Mouse (Mus musculus): Measurements from ENCODE around the gene Pacs2. TPM values are rescaled to one million over a fixed set of nuclear protein-coding genes. Genes with fewer than 3 reads are reported as not detected.
A peak's percentile ranks its signal among the peaks of the same experiment; 100 is the strongest.

The Pacs2 gene
- polyA plus RNA-seq, 1 experiment from 2014 or later = 30.5 TPM

DNA sequence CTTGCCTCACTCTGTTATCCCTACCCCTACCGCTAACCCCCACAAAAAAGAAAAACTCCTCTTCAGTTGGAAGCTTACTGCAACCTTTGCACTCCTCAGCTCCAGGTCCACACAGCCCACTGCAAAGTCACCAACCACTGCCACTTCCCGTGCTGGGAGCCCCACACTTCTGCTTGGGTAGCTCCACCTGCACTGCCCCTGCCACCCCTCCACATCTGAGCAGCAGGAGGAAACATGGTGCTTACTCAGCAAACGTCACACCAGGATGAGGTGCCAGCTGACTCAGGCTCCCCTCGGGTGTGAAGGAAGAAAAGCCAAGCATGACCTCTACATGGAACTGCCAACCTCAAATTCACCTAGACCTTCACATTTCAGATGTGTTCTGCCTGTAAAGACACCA is 20.2 kb upstream of the Pacs2 start:
- H3K36me3 ChIP-seq = peaks cover 30% of the 10 kb centered on the region
- no peak overlapping the region for H3K4me2 ChIP-seq (replicated peaks)
- no peak overlapping the region for H3K4me3 ChIP-seq
- WGBS = 90% methylated on average over 4 of the region's 4 CpGs
- H3K9ac ChIP-seq = no peak overlapping the region
- no peaks in the 10 kb centered on the region for H3K9me3 ChIP-seq
- ATAC-seq (ENCODE audit: low FRiP score, low read depth) = no peak
- H3K27me3 ChIP-seq (replicated peaks) = no peaks in the 10 kb centered on the region
- H3K4me1 ChIP-seq = peaks cover 13% of the 10 kb centered on the region
- H3K27ac ChIP-seq = no peak overlapping the region

DNA sequence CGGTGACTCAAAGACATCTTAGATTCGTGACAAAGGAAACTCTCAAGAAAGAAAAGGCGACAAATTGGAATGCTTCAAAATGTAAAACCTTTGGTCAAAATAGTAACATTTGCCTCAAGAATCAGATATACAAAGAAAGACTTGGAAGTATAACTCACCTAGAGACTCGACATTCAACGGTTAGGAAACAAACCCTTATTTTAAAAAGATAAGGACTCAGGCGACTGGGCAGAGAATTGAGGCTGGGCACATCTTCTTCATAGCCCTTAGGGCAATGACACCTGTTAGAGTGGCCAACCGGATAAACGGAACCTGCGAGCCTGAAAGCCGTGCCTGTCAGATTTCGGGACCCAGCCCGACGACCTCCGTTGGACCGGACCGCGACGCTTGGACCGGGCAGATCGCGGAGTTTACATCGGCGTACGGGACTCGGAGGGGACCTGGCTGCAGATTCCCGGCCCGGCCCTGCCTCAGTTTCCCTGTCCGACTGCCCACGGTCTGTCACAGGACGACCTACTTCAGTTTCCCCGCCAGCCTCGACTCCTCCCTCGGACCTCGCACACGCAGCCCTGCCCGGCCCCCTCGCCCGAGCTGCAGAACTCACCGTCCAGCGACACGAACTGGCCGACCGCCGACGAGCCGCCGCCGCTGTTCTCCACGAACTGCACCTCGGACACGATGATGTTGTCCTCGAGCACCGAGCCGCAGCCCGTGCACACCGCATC is 14.6 kb upstream of the Pacs2 start:
- Histone ChIP-seq H3K36me3 (0 out of 2 replicates have a peak, but pooled peaks cover 6% of the 10 kb centered on the region), H3K27ac (peak overlapping the region; percentile 79), H3K27me3 (replicated peaks) (no peaks in the 10 kb centered on the region), H3K9ac (peak overlapping the region; percentile 91), H3K4me2 (replicated peaks) (peak overlapping the region; percentile 91), H3K9me3 (no peaks in the 10 kb centered on the region), H3K4me3 (peak overlapping the region; percentile 85), H3K4me1 (peaks cover 26% of the 10 kb centered on the region)
- ATAC-seq (ENCODE audit: low FRiP score, low read depth) = no peak
- WGBS = 1% methylated on average over 56 of the region's 56 CpGs

DNA sequence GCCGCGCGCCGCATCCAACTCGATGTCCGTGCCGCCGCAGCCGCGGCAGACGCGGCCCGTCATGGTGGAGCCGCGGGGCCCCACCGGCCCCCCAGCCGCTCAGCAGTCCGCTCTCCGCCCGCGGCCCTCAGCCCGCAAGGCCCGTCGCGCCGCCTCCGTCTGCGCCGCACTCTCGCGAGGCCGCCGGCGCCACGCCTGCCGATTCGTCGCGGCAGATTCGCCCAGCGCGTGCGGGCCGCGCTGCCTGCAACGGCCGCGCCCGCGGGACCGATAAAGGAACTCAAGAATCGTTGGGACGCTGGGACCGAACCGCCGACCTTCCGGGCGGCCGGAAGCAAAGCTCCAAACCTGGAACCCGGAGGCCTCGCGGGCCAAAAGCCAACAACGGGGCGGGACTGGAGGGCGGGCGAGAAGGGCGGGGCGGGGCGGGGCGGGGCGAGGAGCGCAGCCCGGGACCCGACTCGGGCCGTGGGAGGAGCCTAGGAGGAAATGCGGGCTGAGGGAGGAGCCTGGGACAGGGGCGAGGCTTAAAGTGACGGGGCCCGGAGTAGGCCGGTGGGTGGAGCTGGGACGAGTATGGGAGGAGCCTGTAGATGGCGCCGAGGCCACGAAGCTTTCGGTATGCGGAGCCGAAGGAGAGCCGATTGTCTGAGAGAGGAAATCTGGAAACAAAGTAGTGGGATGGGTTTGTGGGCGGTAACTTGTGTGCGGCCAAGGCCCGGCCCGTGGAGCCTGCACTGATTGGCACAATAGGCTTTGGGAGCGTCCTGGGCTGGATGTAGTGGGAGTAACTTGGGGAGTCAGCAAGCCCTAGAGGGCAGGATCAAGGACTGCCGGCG is 13.8 kb upstream of the Pacs2 start, which contains the start of gene Brf1:
Gene Brf1 (minus strand): TSS at position 411 of the 839 bp plus-strand sequence.
- no peaks in the 10 kb centered on the region for H3K9me3 ChIP-seq
- H3K27me3 ChIP-seq (replicated peaks) = no peaks in the 10 kb centered on the region
- H3K36me3 ChIP-seq = 0 out of 2 replicates have a peak, but pooled peaks cover 6% of the 10 kb centered on the region
- H3K4me1 ChIP-seq = peaks cover 26% of the 10 kb centered on the region
- WGBS = under 1% methylated on average over 96 of the region's 96 CpGs
- peak within 1 kb of the TSS; percentile 91 for H3K9ac ChIP-seq
- peak within 1 kb of the TSS; percentile 91 for H3K4me2 ChIP-seq (replicated peaks)
- H3K27ac ChIP-seq = peak within 1 kb of the TSS; percentile 79
- H3K4me3 ChIP-seq = peak within 1 kb of the TSS; percentile 85
- peak; percentile 98 for ATAC-seq (ENCODE audit: low FRiP score, low read depth)

DNA sequence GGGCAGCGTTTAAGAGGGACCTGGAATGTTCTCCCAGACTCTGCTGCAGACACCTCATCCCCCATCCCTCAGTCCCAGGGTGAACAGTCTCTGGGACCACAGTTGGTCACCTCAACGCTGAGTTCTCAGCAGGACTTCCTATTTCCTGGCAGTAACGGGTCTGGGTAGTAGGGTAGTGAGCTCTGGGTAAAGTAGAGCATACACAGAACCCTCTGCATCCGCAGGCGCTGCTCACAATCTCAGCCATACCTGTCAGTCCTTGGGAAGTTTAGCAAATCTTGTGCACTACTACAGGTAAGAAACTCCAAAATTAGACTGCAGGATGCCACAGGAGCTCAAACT is 13.2 kb upstream of the Pacs2 start:
- Histone ChIP-seq H3K27me3 (replicated peaks) (no peaks in the 10 kb centered on the region), H3K9me3 (no peaks in the 10 kb centered on the region), H3K4me1 (peaks cover 26% of the 10 kb centered on the region), H3K4me2 (replicated peaks) (peak overlapping the region; percentile 91), H3K4me3 (peak overlapping the region; percentile 85), H3K36me3 (0 out of 2 replicates have a peak, but pooled peaks cover 6% of the 10 kb centered on the region), H3K27ac (peak overlapping the region; percentile 74; the same call in 1 of the 2 replicates), H3K9ac (peak overlapping the region; percentile 91)
- 8% methylated on average over 5 of the region's 5 CpGs for WGBS
- no peak for ATAC-seq (ENCODE audit: low FRiP score, low read depth)

DNA sequence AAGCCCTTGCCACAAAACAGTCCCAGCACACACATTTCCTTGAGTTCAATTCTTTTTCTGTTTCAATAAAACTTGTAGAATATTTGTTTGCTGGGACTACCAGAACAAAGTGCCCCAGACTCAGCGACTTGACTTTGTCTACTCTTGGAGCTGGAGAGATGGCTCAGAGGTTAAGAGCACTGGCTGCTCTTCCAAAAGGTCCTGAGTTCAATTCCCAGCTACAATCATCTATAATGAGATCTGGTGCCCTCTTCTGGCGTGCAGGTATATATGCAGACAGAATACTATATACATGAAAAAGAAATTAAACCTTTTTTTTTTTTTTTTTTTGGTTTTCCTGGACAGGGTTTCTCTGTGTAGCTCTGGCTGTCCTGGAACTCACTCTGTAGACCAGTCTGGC is 11.6 kb upstream of the Pacs2 start:
- ATAC-seq (ENCODE audit: low FRiP score, low read depth) = no peak
- H3K4me1 ChIP-seq = peaks cover 26% of the 10 kb centered on the region
- H3K9me3 ChIP-seq = no peaks in the 10 kb centered on the region
- no peak overlapping the region for H3K4me2 ChIP-seq (replicated peaks)
- H3K36me3 ChIP-seq = no peaks in the 10 kb centered on the region
- WGBS = 32% methylated on average over 2 of the region's 2 CpGs
- no peak overlapping the region for H3K9ac ChIP-seq
- no peak overlapping the region for H3K4me3 ChIP-seq
- H3K27me3 ChIP-seq (replicated peaks) = no peaks in the 10 kb centered on the region
- H3K27ac ChIP-seq = no peak overlapping the region

DNA sequence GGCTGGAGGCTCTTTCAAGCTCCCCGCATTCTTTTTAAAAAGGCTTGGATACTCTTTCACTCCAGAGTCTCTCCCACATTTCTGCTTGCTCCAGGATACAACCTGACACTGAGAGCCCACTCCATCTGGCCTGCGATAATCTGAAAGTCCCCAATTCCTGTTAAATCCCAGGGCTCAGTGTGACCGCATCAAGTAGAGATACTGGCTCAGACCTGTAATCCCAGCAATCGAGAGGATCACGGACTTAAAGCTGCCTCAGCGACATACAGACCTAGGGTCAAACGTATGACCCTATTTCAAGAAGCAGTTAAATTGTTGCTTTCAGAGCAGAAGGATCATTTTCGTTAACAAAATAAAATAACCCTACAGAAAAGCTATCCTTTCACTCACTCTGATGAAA is 10.3 kb upstream of the Pacs2 start:
- Histone ChIP-seq H3K4me1 (peaks cover 14% of the 10 kb centered on the region), H3K9me3 (no peaks in the 10 kb centered on the region), H3K4me2 (replicated peaks) (no peak overlapping the region), H3K36me3 (no peaks in the 10 kb centered on the region), H3K27ac (no peak overlapping the region), H3K9ac (no peak overlapping the region), H3K4me3 (no peak overlapping the region), H3K27me3 (replicated peaks) (no peaks in the 10 kb centered on the region)
- WGBS = 82% methylated on average over 8 of the region's 8 CpGs
- no peak for ATAC-seq (ENCODE audit: low FRiP score, low read depth)

DNA sequence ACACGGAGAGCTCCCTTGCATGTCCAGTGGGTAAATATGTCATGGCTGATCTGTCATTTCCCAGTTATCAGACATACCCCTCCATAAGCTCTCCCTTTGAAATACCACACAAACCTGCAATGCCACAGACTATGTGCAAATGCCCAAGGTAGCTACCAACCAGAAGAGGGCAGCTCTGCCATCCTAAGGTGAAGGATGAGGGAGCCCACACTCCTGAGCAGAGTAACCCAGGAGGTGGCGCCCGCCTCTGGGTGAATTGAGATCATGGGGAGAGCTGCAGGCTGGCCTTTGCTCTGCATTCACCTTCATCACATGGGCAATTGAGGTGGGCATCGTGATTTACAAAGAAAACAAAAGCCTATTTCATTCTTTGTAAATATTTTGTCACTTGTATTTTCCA is 9.3 kb upstream of the Pacs2 start:
- no peak overlapping the region for H3K27ac ChIP-seq
- no peak overlapping the region for H3K9ac ChIP-seq
- ATAC-seq (ENCODE audit: low FRiP score, low read depth) = no peak
- H3K9me3 ChIP-seq = no peaks in the 10 kb centered on the region
- H3K27me3 ChIP-seq (replicated peaks) = no peaks in the 10 kb centered on the region
- WGBS = 33% methylated on average over 4 of the region's 4 CpGs
- H3K4me1 ChIP-seq = peaks cover 10% of the 10 kb centered on the region
- no peak overlapping the region for H3K4me3 ChIP-seq
- H3K36me3 ChIP-seq = no peaks in the 10 kb centered on the region
- no peak overlapping the region for H3K4me2 ChIP-seq (replicated peaks)

DNA sequence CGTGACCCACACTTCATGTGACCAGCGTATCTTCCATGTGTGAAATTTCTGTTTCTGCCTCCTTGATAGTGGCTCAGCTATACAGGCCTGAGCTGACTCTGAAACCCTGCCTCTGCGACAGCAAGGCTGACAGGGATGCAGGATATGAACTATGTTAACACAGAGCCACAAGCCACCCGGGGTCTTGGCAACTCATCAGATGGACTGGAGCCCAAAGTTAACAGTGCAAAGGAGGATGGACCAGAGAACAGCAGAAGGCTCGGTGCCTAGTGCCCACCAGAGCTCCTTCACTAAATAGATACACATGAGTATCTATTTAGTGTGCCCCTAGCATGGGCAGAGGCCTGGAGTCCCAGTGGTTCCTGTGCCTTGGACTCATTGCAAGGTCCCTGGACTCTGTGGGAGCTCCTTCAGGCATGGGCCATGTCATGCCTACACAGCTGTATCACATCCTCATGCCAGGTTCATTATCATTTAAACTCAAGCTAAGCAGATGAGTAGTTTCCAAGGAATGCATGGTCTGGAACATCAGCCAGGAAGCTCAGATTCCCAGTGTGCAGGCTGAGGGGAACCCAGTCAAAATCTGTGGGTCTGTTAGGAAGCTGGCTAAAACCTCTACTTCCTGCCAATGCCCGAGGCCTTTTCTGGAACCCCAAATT is 2.5 kb upstream of the Pacs2 start:
- ATAC-seq (ENCODE audit: low FRiP score, low read depth) = no peak
- Histone ChIP-seq H3K36me3 (no peaks in the 10 kb centered on the region), H3K9ac (no peak overlapping the region), H3K4me2 (replicated peaks) (no peak overlapping the region), H3K4me3 (no peak overlapping the region), H3K27ac (no peak overlapping the region), H3K27me3 (replicated peaks) (no peaks in the 10 kb centered on the region), H3K4me1 (peaks cover 29% of the 10 kb centered on the region), H3K9me3 (no peaks in the 10 kb centered on the region)
- WGBS = 90% methylated on average over 6 of the region's 6 CpGs

DNA sequence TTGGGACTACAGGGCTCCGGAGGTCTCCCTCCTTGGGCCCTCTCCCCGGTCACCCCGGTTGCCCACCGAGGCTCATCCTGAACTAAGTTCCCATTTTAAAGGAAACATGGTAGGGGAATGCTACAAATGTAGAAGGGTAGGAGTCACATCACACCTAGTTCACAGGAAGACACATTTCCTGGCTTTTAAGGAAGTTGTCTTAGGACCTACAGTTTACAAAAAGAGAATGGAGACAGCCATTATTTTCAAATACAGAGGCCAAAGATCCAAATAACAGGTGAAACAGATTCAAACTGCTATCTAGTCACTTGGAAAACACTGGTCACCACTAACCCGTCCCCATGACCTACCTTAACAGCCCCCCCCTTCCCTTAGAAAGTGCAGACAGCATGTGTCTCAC is 1.9 kb upstream of the Pacs2 start:
- H3K36me3 ChIP-seq = no peaks in the 10 kb centered on the region

DNA sequence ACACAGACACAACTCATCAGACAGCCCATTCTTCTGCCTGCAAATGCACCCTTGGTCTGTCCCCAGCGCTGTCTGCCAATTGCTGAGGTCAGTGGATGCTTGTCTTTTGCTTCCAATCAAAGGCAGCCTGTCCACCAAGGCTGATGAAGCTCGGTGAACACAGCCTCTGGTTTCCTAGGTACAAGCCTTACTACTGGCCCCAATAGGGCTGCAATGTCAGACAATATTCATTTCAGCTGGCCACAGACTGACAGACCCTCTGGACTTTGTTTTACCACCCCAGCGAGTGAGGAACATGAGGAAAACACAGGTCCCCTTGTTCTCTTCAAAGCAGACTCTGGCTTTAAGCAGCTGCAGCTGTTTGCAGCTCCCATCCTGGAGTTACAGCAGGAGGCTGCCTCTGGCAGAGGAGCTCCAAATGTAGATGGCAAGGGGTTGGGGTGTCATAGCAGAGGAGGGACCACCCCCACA is 1.3 kb upstream of the Pacs2 start:
- Histone ChIP-seq H3K9me3 (no peaks in the 10 kb centered on the region), H3K9ac (no peak overlapping the region; the same call in 1 of the 2 replicates), H3K27ac (peak overlapping the region; percentile 88), H3K4me2 (replicated peaks) (peak overlapping the region; percentile 67), H3K4me3 (no peak overlapping the region; the same call in 1 of the 2 replicates), H3K36me3 (no peaks in the 10 kb centered on the region), H3K4me1 (peaks cover 34% of the 10 kb centered on the region), H3K27me3 (replicated peaks) (no peaks in the 10 kb centered on the region)
- no peak for ATAC-seq (ENCODE audit: low FRiP score, low read depth)
- WGBS = 51% methylated on average over 3 of the region's 3 CpGs

More for the DNA sequence above, 1.9 kb upstream of the Pacs2 start:
- Histone ChIP-seq H3K4me1 (peaks cover 34% of the 10 kb centered on the region), H3K4me2 (replicated peaks) (no peak overlapping the region), H3K9ac (no peak overlapping the region), H3K27ac (no peak overlapping the region), H3K9me3 (no peaks in the 10 kb centered on the region), H3K27me3 (replicated peaks) (no peaks in the 10 kb centered on the region), H3K4me3 (no peak overlapping the region)
- ATAC-seq (ENCODE audit: low FRiP score, low read depth) = no peak
- 90% methylated on average over 5 of the region's 5 CpGs for WGBS

DNA sequence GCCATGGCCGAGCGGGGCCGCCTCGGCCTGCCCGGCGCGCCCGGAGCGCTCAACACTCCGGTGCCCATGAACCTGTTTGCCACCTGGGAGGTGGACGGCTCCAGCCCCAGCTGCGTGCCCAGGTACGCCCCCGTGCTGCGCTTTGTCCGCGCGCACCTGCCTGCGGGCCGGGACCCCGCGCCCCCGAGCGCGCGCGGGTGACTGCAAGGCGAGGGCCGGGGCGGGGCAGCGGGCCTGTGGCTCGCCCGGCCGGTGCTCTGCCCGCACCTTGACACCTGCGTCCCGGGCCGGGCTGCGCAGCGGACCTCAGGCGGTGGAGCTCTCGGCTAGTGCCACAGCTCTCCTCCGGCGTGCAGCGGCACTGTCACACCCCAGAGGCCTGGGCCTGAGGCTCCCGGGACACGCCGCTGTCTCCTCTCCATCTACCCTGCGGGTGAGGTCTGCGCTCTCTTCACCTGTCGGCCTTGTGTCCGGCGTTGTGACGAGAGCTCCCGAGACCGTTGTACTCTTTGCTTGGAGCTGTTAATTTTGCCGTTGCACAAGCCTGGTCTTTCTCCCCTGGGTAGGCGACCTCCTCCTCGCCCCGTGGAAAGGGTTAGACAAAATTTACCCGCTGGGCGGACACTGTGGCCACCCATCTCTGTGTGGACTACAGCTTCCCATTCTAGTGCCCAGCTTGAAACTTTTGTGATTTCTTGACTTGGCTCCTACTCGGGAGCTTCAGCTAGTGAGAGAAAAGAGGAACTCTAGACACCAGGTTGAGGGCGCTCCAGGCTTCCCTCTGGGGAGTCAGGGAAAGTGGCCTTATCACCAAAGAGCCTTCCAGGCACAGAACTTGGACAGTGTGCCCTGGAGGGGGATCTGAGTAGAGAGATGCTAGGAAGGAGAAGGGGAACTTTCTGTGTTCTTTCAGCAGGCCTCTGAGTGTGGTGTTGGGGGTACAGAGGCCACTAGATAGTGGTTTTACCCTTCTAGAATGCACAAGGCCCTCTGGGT is 551 bp downstream of the Pacs2 start:
- H3K4me2 ChIP-seq (replicated peaks) = peak overlapping the region; percentile 91
- under 1% methylated on average over 63 of the region's 64 CpGs for WGBS
- peak overlapping the region; percentile 94 for H3K9ac ChIP-seq
- no peaks in the 10 kb centered on the region for H3K9me3 ChIP-seq
- H3K27ac ChIP-seq = peak overlapping the region; percentile 26; the same call in 1 of the 2 replicates
- no peaks in the 10 kb centered on the region for H3K27me3 ChIP-seq (replicated peaks)
- peak overlapping the region; percentile 93 for H3K4me3 ChIP-seq
- no peaks in the 10 kb centered on the region; the same call in 1 of the 2 replicates for H3K36me3 ChIP-seq
- peak; percentile 26 for ATAC-seq (ENCODE audit: low FRiP score, low read depth)
- peaks cover 34% of the 10 kb centered on the region for H3K4me1 ChIP-seq
